Mouse (Mus musculus) gastrocnemius, postnatal 25 days (tissue): ENCODE results near the gene Trhr2. TPM values are rescaled to one million over a fixed set of nuclear protein-coding genes. Genes with fewer than 3 reads are reported as not detected.

Source experiments
- DNase-seq: peaks from one replicate; pipeline ENCODE4 v3.0.0; 2022
- long read RNA-seq, 2 experiments: library from polyadenylated mRNA; stranded (forward); transcript quantifications; one replicate each; pipeline ENCODE4 v2.0.0; 2021
- total RNA-seq, 2 experiments: library from RNA; stranded (reverse); gene quantifications; 1 replicate in 1 of 2; 2 replicates in 1 of 2; pipeline ENCODE4 v1.2.3; 2021

Trhr2 gene
- total RNA-seq = not detected
- long read RNA-seq, experiment 1 = 0 reads
- long read RNA-seq, experiment 2 = 0 reads

- no peak for DNase-seq
Measured at GRCm38 (mm10) chr8:122360696-122361416, at the start of gene Trhr2. Trhr2 (minus strand) TSS chr8:122360746.

GRCm38 (mm10) chr8:122407678-122408077, 47.1 kb upstream of the Trhr2 start:
- DNase-seq = peak; percentile 38

GRCm38 (mm10) chr8:122405146-122405805, 44.7 kb upstream of the Trhr2 start:
- DNase-seq = no peak

GRCm38 (mm10) chr8:122398186-122398585, 37.6 kb upstream of the Trhr2 start:
- no peak for DNase-seq

GRCm38 (mm10) chr8:122395291-122395690, 34.7 kb upstream of the Trhr2 start:
- DNase-seq = no peak

GRCm38 (mm10) chr8:122393717-122394116, 33.2 kb upstream of the Trhr2 start:
- DNase-seq = no peak

- DNase-seq = no peak
Measured at GRCm38 (mm10) chr8:122390758-122391157, 30.2 kb upstream of the Trhr2 start.

GRCm38 (mm10) chr8:122389357-122389756, 28.8 kb upstream of the Trhr2 start:
- no peak for DNase-seq

GRCm38 (mm10) chr8:122383039-122383438, 22.5 kb upstream of the Trhr2 start:
- no peak for DNase-seq

- DNase-seq = peak; percentile 98
Measured at GRCm38 (mm10) chr8:122376365-122377231, 16.1 kb upstream of the Trhr2 start, which contains the start of gene Zc3h18. Zc3h18 (plus strand) TSS chr8:122376609.

GRCm38 (mm10) chr8:122375751-122376364, 15.3 kb upstream of the Trhr2 start:
- no peak for DNase-seq

- no peak for DNase-seq
Measured at GRCm38 (mm10) chr8:122375320-122375719, 14.8 kb upstream of the Trhr2 start.

- DNase-seq = no peak
Measured at GRCm38 (mm10) chr8:122371706-122372105, 11.2 kb upstream of the Trhr2 start.

- peak; percentile 21 for DNase-seq
Measured at GRCm38 (mm10) chr8:122369665-122370064, 9.1 kb upstream of the Trhr2 start.

- no peak for DNase-seq
Measured at GRCm38 (mm10) chr8:122368494-122368893, 7.9 kb upstream of the Trhr2 start.

GRCm38 (mm10) chr8:122362967-122363366, 2.4 kb upstream of the Trhr2 start:
- no peak for DNase-seq

GRCm38 (mm10) chr8:122362271-122362670, 1.7 kb upstream of the Trhr2 start:
- no peak for DNase-seq

GRCm38 (mm10) chr8:122359111-122359775, 1.3 kb downstream of the Trhr2 start:
- no peak for DNase-seq

- no peak for DNase-seq
Measured at GRCm38 (mm10) chr8:122357641-122358040, 2.9 kb downstream of the Trhr2 start.

- no peak for DNase-seq
Measured at GRCm38 (mm10) chr8:122357202-122357601, 3.3 kb downstream of the Trhr2 start.
